Mouse (Mus musculus) midbrain, embryonic 11.5 days (tissue): ENCODE results near the gene Lnp1. TPM values are rescaled to one million over a fixed set of nuclear protein-coding genes. Genes with fewer than 3 reads are reported as not detected.

Experiments used
- polyA plus RNA-seq: library from polyadenylated mRNA; unstranded; fragments of >200 nt; fragmentation: Nextera tagmentation; extraction: Ambion mirVana; gene quantifications from 2 replicates; pipeline ENCODE4 v1.2.1, GENCODE M21; 2014

Lnp1 gene
- polyA plus RNA-seq, 1 experiment from 2014 or later: not detected

Other genes with a start within 250 kb of the Lnp1 start
- gene Tfg, start 210.6 kb downstream of the Lnp1 start, polyA plus RNA-seq: 248 and 257 TPM in 2 replicates
- gene Adgrg7, start 132.2 kb downstream of the Lnp1 start, polyA plus RNA-seq: not detected in 2 replicates
- gene Tmem45a, start 41.9 kb downstream of the Lnp1 start, polyA plus RNA-seq: 9.5 and 11.6 TPM in 2 replicates
- gene Tmem45a2, start 143.3 kb upstream of the Lnp1 start, polyA plus RNA-seq: not detected in 2 replicates
- gene Tomm70a, start 193.6 kb upstream of the Lnp1 start, polyA plus RNA-seq: 67.9 and 74.1 TPM in 2 replicates
- 43.9 and 49.9 TPM in 2 replicates for gene Nit2, start 239.3 kb upstream of the Lnp1 start, polyA plus RNA-seq